Mouse (Mus musculus) cerebellum, adult 2 months (tissue): ENCODE results near the gene Mb21d2. TPM values are rescaled to one million over a fixed set of nuclear protein-coding genes. Genes with fewer than 3 reads are reported as not detected.

Experiments used
- DNase-seq, 2 experiments: peaks; one replicate each; pipeline ENCODE4 v3.0.0; 2021
- H3K27ac ChIP-seq: fragments of 200-500 bp; 2 replicates; pipeline ENCODE4 v1.5.1; 2012; ENCODE audit warnings: low read length, control low read depth, inconsistent platforms; ENCODE audit not compliant: insufficient read depth
- H3K27me3 ChIP-seq: fragments of 200-500 bp; 2 replicates; pipeline ENCODE4 v1.6.1; 2012; ENCODE audit warnings: inconsistent platforms, mild to moderate bottlenecking, low read length, moderate library complexity; ENCODE audit not compliant: control insufficient read depth, insufficient read depth
- H3K4me1 ChIP-seq: fragments of 200-500 bp; 2 replicates; pipeline ENCODE4 v1.6.1; 2011; ENCODE audit warnings: low read length; ENCODE audit not compliant: control insufficient read depth, insufficient read depth
- H3K4me3 ChIP-seq: fragments of 200-500 bp; replicated peaks from 2 replicates; pipeline ENCODE3; 2011; ENCODE audit warnings: mild to moderate bottlenecking, low read depth, low read length, control low read depth; ENCODE audit not compliant: insufficient read depth
- CTCF ChIP-seq: fragments of 200-500 bp; IDR thresholded peaks from 2 replicates; pipeline ENCODE4 v1.5.1; 2011; ENCODE audit warnings: low read depth, mild to moderate bottlenecking, control low read depth, low read length, moderate library complexity, borderline replicate concordance; ENCODE audit not compliant: insufficient read depth
- POLR2A ChIP-seq: fragments of 200-500 bp; IDR thresholded peaks from 2 replicates; pipeline ENCODE4 v1.6.1; 2011; ENCODE audit warnings: low read length, control low read depth, borderline replicate concordance; ENCODE audit not compliant: insufficient read depth
- WGBS: fragments of 180-500 bp; shearing (Covaris S2); methylation state at CpG from one replicate; pipeline ENCODE4 v1.1.7; 2018; 5-methylcytosine and 5-hydroxymethylcytosine counted together
- polyA plus RNA-seq: library from polyadenylated mRNA; depleted of rRNA; stranded (reverse); fragments of >200 nt; gene quantifications from 2 replicates; pipeline ENCODE4 v1.2.3, GENCODE M21; 2012

The Mb21d2 gene
- polyA plus RNA-seq, 1 experiment = 29.5 TPM

- TF ChIP-seq POLR2A = no peak
- Histone ChIP-seq H3K4me3 (no peak overlapping the region), H3K4me1 (peaks cover 16% of the 10 kb centered on the region), H3K27ac (no peak overlapping the region), H3K27me3 (no peaks in the 10 kb centered on the region)
- 50% methylated on average over 5 of the region's 5 CpGs for WGBS
- DNase-seq = no peak
Observed at GRCm38 (mm10) chr16:28870456-28870855, 59.0 kb downstream of the Mb21d2 start.

- Histone ChIP-seq H3K27ac (no peak overlapping the region), H3K4me3 (no peak overlapping the region), H3K27me3 (no peaks in the 10 kb centered on the region), H3K4me1 (peaks cover 16% of the 10 kb centered on the region)
- TF ChIP-seq CTCF (no peak), POLR2A (no peak)
- no peak for DNase-seq
- WGBS = 96% methylated on average over 9 of the region's 9 CpGs
Observed at GRCm38 (mm10) chr16:28868864-28869263, 60.6 kb downstream of the Mb21d2 start.

- Histone ChIP-seq H3K4me3 (no peak overlapping the region), H3K27ac (no peak overlapping the region), H3K27me3 (no peaks in the 10 kb centered on the region), H3K4me1 (peaks cover 14% of the 10 kb centered on the region)
- TF ChIP-seq POLR2A = no peak
- no peak for TF ChIP-seq CTCF
- DNase-seq = no peak
- WGBS = 69% methylated on average over 8 of the region's 8 CpGs
Observed at GRCm38 (mm10) chr16:28866584-28867295, 62.7 kb downstream of the Mb21d2 start.

GRCm38 (mm10) chr16:28863616-28864015 is 65.9 kb downstream of the Mb21d2 start:
- WGBS = 89% methylated on average over 6 of the region's 6 CpGs
- Histone ChIP-seq H3K4me3 (no peak overlapping the region), H3K27me3 (no peaks in the 10 kb centered on the region), H3K4me1 (peaks cover 6% of the 10 kb centered on the region; the same call in 1 of the 2 replicates), H3K27ac (no peak overlapping the region)
- no peak for TF ChIP-seq POLR2A
- TF ChIP-seq CTCF = no peak
- DNase-seq = no peak

- H3K27ac ChIP-seq = no peak overlapping the region
- no peak for DNase-seq
- peaks cover 11% of the 10 kb centered on the region for H3K4me1 ChIP-seq
- 87% methylated on average over 7 of the region's 7 CpGs for WGBS
- TF ChIP-seq CTCF (no peak), POLR2A (no peak)
- no peak overlapping the region for H3K4me3 ChIP-seq
- H3K27me3 ChIP-seq = no peaks in the 10 kb centered on the region
Observed at GRCm38 (mm10) chr16:28862093-28862492, 67.4 kb downstream of the Mb21d2 start.

GRCm38 (mm10) chr16:28859678-28860077 is 69.8 kb downstream of the Mb21d2 start:
- H3K4me3 ChIP-seq = no peak overlapping the region
- 53% methylated on average over 7 of the region's 7 CpGs for WGBS
- H3K27me3 ChIP-seq = no peaks in the 10 kb centered on the region

GRCm38 (mm10) chr16:28859009-28859288 is 70.5 kb downstream of the Mb21d2 start:
- TF ChIP-seq CTCF (no peak), POLR2A (no peak)
- Histone ChIP-seq H3K4me3 (no peak overlapping the region), H3K27ac (no peak overlapping the region), H3K4me1 (peaks cover 10% of the 10 kb centered on the region), H3K27me3 (no peaks in the 10 kb centered on the region)
- no peak for DNase-seq
- WGBS = 64% methylated on average over 7 of the region's 7 CpGs

More at GRCm38 (mm10) chr16:28859678-28860077, 69.8 kb downstream of the Mb21d2 start:
- no peak overlapping the region for H3K27ac ChIP-seq
- TF ChIP-seq POLR2A (no peak), CTCF (no peak)
- no peak for DNase-seq
- H3K4me1 ChIP-seq = peaks cover 10% of the 10 kb centered on the region

GRCm38 (mm10) chr16:28858210-28859008 is 71.1 kb downstream of the Mb21d2 start:
- peaks cover 10% of the 10 kb centered on the region for H3K4me1 ChIP-seq
- DNase-seq = no peak
- H3K4me3 ChIP-seq = no peak overlapping the region
- WGBS = 43% methylated on average over 18 of the region's 18 CpGs
- no peaks in the 10 kb centered on the region for H3K27me3 ChIP-seq
- H3K27ac ChIP-seq = no peak overlapping the region
- TF ChIP-seq POLR2A (no peak), CTCF (no peak)
